Mouse (Mus musculus) bone marrow macrophage, adult 2 months (primary cell): ENCODE results near the gene Rab5b. TPM values are rescaled to one million over a fixed set of nuclear protein-coding genes. Genes with fewer than 3 reads are reported as not detected.

Experiments
- H3K27ac ChIP-seq: 2 replicates; pipeline ENCODE4 v1.5.1; 2012; ENCODE audit warnings: low read depth, low read length; ENCODE audit not compliant: insufficient read depth
- H3K4me1 ChIP-seq: 2 replicates; pipeline ENCODE4 v1.6.1; 2012; ENCODE audit warnings: low read length; ENCODE audit not compliant: control insufficient read depth, insufficient read depth
- H3K4me3 ChIP-seq: 2 replicates; pipeline ENCODE4 v1.5.1; 2012; ENCODE audit warnings: mild to moderate bottlenecking, low read length, moderate library complexity; ENCODE audit not compliant: insufficient read depth
- CTCF ChIP-seq: IDR thresholded peaks from 2 replicates; pipeline ENCODE4 v1.5.1; 2012; ENCODE audit warnings: low read depth, mild to moderate bottlenecking, low read length, moderate library complexity
- POLR2A ChIP-seq: IDR thresholded peaks from 2 replicates; pipeline ENCODE4 v1.6.1; 2012; ENCODE audit warnings: mild to moderate bottlenecking, low read depth, low read length, borderline replicate concordance
- polyA plus RNA-seq: library from polyadenylated mRNA; stranded (reverse); fragments of >200 nt; gene quantifications from 2 replicates; pipeline ENCODE4 v1.2.4, GENCODE M21; 2012; ENCODE audit not compliant: missing spikeins, insufficient read depth, insufficient read length

Rab5b gene
- polyA plus RNA-seq, 1 experiment, result 131 TPM

DNA sequence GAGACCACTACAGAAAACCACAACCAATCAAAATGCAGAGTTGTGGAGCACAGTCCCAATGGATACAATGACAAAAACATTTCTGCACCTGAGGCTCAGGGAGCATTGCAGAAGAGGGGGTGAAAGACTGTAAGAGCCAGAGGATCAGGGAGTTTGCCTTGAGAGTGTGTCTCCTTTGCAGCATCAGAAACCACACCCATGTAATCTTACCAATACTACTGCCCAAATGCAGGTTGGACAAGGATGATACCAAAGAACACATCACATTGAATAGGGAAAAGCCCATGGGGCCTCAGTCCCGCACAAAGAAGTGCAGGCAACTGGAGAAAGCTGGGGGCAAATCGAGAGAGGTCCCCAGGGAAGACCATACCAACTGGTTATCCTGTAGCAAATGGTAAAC, 66.3 kb downstream of the Rab5b start:
- no peak overlapping the region for H3K4me3 ChIP-seq
- no peak for TF ChIP-seq CTCF
- TF ChIP-seq POLR2A, result no peak
- H3K27ac ChIP-seq, result no peak overlapping the region
- peaks cover 10% of the 10 kb centered on the region for H3K4me1 ChIP-seq

DNA sequence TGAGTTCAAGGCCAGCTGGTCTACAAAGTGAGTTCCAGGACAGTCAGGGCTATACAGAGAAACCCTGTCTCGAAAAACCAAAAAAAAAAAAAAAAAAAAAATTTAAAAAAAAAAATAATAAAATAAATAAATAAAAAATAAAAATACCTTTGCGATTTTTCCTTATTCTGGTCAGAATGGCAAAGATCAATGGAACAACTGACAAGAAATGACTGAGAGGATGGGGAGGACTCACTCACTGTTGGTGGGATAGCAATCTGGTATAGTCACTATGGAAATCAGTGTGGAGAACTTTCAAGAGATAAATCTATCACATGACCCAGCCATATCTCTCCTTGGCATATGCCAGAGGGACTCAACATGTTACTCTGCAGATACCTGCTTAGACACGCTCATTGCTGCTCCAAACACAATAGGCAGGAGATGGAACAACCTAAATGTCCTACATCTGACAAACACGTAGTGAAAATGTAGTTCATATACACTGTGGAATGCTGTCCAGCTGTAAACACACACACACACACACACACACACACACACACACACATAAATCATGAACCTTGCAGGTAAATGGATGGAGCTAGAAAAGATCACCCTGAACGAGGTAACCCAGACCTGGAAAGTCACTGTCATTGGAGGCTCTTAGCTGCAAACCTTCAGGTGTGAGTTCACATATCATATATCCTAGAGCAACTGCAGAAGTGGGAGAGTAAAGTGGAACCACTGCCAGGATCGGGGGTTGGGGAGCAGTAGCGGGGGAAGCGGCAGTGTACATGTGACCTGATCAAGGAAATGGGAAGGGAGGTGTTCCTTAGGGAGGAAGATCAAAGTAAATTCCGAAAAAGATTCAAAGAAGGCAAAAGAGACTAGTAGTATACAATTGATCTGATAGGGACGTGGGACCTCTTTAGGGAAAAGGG, 68.4 kb downstream of the Rab5b start:
- TF ChIP-seq CTCF (no peak), POLR2A (no peak)
- Histone ChIP-seq H3K4me1 (peaks cover 10% of the 10 kb centered on the region), H3K27ac (no peak overlapping the region), H3K4me3 (no peak overlapping the region)

Other genes starting within 250 kb of the Rab5b start
- gene Smarcc2, start 237.0 kb downstream of the Rab5b start, polyA plus RNA-seq, result 101 and 105 TPM in 2 replicates
- gene Myl6, start 202.1 kb downstream of the Rab5b start, polyA plus RNA-seq, result 1,186 and 1,257 TPM in 2 replicates
- gene Myl6b, start 197.6 kb downstream of the Rab5b start, polyA plus RNA-seq, result 2.5 and 3.9 TPM in 2 replicates
- gene Esyt1, start 170.4 kb downstream of the Rab5b start, polyA plus RNA-seq, result 179 and 197 TPM in 2 replicates
- gene Zc3h10, start 148.5 kb downstream of the Rab5b start, polyA plus RNA-seq, result 9.6 and 15.4 TPM in 2 replicates
- 2,460 and 2,819 TPM in 2 replicates for gene Rpl41, start 147.0 kb downstream of the Rab5b start, polyA plus RNA-seq
- 70.1 and 76.0 TPM in 2 replicates for gene Pa2g4, start 130.3 kb downstream of the Rab5b start, polyA plus RNA-seq
- 2.2 and 2.6 TPM in 2 replicates for gene Erbb3, start 106.6 kb downstream of the Rab5b start, polyA plus RNA-seq
- gene Rps26, start 69.5 kb downstream of the Rab5b start, polyA plus RNA-seq, result 886 and 996 TPM in 2 replicates
- gene Ikzf4, start 50.3 kb downstream of the Rab5b start, polyA plus RNA-seq, result not detected in 2 replicates
- gene Suox, start 22.2 kb downstream of the Rab5b start, polyA plus RNA-seq, result 6.3 and 7.2 TPM in 2 replicates
- gene Pmel, start 7.9 kb upstream of the Rab5b start, polyA plus RNA-seq, result 0.37 and 0.67 TPM in 2 replicates
- 47.0 and 53.0 TPM in 2 replicates for gene Cdk2, start 8.8 kb upstream of the Rab5b start, polyA plus RNA-seq
- 26.1 and 29.6 TPM in 2 replicates for gene Dgka, start 48.6 kb upstream of the Rab5b start, polyA plus RNA-seq
- 26.1 and 33.8 TPM in 2 replicates for gene Pym1, start 51.6 kb upstream of the Rab5b start, polyA plus RNA-seq
- gene Mmp19, start 94.6 kb upstream of the Rab5b start, polyA plus RNA-seq, result 26.8 and 28.3 TPM in 2 replicates
- gene Dnajc14, start 107.8 kb upstream of the Rab5b start, polyA plus RNA-seq, result 65.2 and 65.7 TPM in 2 replicates
- gene Tmem198b, start 108.1 kb upstream of the Rab5b start, polyA plus RNA-seq, result 14.3 and 18.0 TPM in 2 replicates
- gene Sarnp, start 121.1 kb upstream of the Rab5b start, polyA plus RNA-seq, result 62.2 and 81.9 TPM in 2 replicates
- gene Ormdl2, start 125.4 kb upstream of the Rab5b start, polyA plus RNA-seq, result 78.1 and 83.5 TPM in 2 replicates
- not detected in 2 replicates for gene Gdf11, start 195.5 kb upstream of the Rab5b start, polyA plus RNA-seq
- gene Cd63, start 204.7 kb upstream of the Rab5b start, polyA plus RNA-seq, result 751 and 791 TPM in 2 replicates
- gene Rdh5, start 226.6 kb upstream of the Rab5b start, polyA plus RNA-seq, result 4.6 and 7.5 TPM in 2 replicates
- gene Bloc1s1, start 227.8 kb upstream of the Rab5b start, polyA plus RNA-seq, result 125 TPM in 2 replicates
- gene Itga7, start 237.6 kb upstream of the Rab5b start, polyA plus RNA-seq, result 0.17 TPM in 1 of 2 replicates, not detected in the other